Mouse (Mus musculus) spleen, postnatal 10 days (tissue): Measurements from ENCODE around the gene Phlda3.

Experiments
- DNase-seq, 2 experiments: peaks; one replicate each; pipeline ENCODE4 v3.0.0; 2021 to 2022; ENCODE audit warnings: low spot score in 2 of 2

Gene Phlda3

DNA sequence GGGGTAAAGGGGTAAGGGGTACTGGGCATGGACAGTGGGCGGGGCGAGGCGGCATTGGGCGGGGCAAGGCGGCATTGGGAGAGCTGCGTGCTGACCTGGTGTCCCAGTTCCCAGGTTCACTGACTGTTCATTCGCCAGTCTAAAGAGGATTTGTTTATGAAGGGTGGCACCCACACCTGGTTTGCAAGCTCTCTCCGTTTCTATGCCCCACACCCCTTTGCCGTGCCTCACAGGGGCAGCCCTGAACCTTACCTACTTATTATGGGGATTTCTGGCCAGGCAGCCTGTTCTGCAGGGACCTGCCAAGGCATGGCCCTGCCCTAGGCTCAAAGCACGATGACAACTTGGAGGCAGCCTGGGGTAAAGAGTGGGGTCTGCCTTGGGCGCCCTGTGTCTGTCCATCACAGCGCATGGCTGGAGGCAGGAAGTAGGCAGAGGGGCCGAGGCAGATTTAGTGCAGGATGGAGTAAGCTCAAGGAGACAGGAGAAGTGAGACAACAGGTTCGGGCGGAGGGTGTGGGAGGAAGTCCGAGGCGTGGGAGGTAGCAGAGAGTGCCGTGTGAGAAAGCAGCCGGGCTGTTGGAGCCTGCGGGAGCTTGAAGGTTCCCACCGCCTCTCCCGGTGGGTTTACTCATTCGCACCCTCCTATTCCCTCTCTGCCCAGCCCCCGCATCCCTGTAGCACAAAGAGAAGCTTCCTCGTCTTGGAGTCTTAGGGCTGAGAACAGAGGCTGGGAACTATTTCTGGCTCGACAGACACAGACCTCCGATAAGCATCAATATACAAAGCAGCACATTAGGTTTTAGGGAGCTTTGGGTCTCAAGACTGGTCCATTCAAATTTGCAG is 27.7 kb downstream of the Phlda3 start:
- DNase-seq = no peak

- DNase-seq = no peak
Observed at GRCm38 (mm10) chr1:135794216-135795134, 28.6 kb downstream of the Phlda3 start.

DNA sequence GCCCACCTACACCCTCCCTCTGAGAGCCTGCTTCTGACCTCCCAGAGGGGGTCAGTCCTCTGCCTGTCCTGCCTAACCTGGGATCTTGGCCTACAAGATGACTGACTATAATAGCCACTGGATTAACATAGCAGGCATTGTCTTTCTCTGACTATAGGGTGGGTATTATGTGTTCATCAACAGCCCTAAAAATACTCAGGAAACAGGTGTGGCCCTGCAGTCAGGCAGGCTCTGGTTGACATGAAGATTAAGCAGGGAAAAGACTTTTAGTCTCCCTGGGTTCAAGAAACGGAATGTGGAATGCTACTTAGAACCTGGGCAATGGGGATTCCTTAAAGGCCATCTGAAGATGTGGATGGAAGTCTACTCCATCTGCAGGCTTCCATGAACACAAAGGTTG is 32.6 kb downstream of the Phlda3 start:
- DNase-seq = no peak

GRCm38 (mm10) chr1:135799109-135799627 is 33.2 kb downstream of the Phlda3 start:
- DNase-seq = no peak

GRCm38 (mm10) chr1:135800192-135800950 is 34.5 kb downstream of the Phlda3 start:
- no peak for DNase-seq

GRCm38 (mm10) chr1:135807546-135807945 is 41.6 kb downstream of the Phlda3 start:
- DNase-seq = no peak

DNA sequence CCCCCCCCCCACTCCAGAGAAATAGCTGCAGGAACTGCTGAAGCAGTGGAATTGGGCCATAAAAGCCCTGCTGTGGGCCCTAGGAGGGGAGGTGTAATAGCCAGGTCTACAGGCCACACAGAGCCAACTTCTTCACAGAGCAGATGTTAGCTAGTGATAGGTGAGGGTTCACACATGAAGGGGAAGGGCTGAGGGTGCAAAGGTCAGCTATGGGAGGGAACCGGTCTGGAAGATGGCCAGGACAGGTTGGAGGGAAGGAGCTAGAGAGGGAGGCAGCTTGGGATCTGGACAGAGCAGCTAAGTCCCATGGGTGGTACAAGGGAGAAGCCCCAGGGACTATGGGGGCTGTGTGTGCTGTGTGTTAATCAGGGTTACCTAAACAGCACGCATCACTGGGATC is 44.3 kb downstream of the Phlda3 start:
- DNase-seq = no peak

- peak; percentile 84 to 90 for DNase-seq
Observed at GRCm38 (mm10) chr1:135811016-135811646, 45.2 kb downstream of the Phlda3 start.

GRCm38 (mm10) chr1:135812205-135812604 is 46.3 kb downstream of the Phlda3 start:
- DNase-seq = no peak

- no peak for DNase-seq
Observed at GRCm38 (mm10) chr1:135812618-135813017, 46.7 kb downstream of the Phlda3 start.

GRCm38 (mm10) chr1:135813071-135813470 is 47.2 kb downstream of the Phlda3 start:
- no peak for DNase-seq

- DNase-seq = no peak
Observed at GRCm38 (mm10) chr1:135813687-135814395, 47.9 kb downstream of the Phlda3 start.

- no peak for DNase-seq
Observed at GRCm38 (mm10) chr1:135814531-135814930, 48.6 kb downstream of the Phlda3 start.

DNA sequence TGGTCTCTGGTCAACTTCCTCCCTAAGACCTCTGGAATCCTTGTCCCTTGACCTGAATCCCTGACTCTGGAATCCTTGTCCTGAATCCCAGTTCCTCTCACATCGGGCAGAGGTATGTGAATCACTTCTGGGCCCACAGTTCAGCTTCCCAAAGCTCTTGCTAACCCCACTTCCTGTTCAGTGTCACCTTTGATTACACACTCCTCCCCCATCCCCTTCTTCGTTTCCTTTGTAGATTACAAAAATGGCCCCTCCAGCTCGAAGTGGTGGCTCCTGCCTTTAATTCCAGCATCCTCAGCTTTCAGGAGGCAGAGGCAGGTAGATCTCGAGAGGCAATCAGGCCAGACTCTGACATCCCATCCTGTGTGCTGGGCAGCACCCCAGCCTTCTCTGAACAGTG is 51.7 kb downstream of the Phlda3 start:
- no peak for DNase-seq

DNA sequence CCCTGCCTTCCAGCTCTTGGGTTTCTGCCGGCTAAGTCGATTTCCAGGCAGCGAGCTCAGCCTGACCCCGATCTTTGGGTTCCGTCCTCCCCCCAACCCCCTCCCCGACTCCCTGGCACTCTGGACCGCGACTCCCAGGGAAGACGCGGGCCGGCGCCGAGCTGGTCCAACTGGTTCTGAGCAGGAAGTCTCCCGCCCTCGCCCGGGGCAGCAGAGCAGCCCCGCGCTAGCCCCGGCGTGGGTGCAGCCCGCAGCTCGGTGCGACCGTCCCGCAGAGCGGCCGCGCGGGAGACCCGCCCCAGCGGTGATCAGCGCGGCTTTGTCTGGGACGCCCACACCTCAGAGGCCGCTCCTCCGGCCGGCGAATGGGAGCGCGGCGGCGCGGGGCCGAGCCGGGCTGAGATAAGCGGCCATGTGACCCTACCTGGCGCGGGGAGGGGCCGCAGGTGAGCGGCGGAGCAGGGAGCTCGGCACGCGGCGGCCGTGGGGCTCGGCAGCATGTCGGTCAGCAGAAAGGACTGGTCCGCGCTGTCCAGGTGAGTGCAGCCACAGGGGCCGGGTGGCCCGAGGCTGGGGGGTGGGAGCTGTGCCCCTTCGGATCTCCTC is 52.7 kb downstream of the Phlda3 start, which contains the start of gene Lad1:
Gene Lad1, plus strand, starts transcription at position 118 of the 606 bp plus-strand sequence.
- DNase-seq = no peak
